Mouse (Mus musculus) forelimb bud, embryonic 11.5 days (tissue): ENCODE data around the gene Eef1akmt3.

Experiments used
- DNase-seq: peaks from one replicate; pipeline ENCODE4 v3.0.0-alpha.2; 2012; ENCODE audit warnings: low read depth, low spot score

The Eef1akmt3 gene

DNA sequence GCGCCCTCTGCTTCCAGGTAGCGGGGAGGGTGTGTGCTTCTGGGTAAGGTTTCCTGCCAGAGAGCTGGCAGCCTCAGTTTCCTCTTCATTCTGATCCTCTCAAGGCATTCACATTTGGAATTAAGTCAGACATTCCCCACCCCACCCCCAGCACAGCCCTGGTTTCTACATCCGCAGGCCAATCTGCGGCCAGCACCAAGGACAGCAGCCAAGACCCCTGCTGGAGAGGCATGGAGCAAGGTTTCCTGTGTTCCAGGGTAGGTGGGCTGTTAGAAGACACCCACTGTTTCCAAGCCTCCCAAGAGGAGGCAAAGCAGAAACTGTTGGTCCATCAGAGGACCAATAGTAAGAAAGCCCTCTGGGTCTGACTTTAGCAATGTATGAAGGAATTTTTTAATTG, 13.3 kb upstream of the Eef1akmt3 start:
- no peak for DNase-seq

DNA sequence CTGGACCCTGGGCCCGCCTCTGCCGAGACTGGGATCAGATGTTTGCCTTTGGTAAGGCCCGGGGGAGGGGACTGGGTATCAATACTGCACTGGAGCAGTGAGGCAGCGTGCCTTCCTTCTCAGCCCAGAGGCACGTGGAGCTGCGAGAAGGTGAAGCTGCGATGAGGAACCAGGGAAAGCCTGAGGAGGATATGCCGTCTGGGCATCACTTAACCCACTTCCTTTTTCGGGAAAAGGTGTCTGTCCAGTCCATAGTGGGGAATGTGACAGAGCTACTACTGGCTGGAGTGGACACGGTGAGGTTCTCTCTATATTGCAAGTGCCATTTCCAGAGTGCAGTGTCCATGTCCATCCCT, 8.8 kb upstream of the Eef1akmt3 start:
- no peak for DNase-seq

DNA sequence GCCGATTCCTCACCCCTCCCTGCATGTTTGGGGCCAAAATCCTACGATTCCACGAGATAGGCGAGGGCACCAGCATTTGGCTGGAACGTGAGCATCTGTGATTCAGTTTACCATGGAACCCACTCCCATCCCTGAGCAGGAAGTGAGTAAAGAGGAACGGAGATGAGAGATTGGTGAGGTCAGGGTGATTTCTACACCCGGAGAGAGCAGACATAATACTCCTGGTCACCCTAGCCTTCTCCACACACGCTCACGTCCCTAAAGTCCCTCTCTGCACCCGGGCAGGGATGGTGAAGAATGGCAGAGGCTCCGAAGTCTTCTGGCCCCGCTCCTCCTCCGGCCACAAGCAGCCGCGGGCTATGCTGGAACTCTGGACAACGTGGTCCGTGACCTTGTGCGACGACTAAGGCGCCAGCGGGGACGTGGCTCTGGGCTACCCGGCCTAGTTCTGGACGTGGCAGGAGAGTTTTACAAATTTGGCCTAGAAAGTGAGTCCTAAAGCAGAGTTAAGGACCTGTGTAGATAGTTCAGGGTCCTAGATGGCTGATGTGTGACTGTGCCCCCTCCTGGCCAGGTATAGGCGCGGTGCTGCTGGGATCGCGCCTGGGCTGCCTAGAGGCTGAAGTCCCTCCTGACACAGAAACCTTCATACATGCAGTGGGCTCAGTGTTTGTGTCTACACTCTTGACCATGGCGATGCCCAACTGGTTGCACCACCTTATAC, 8.2 kb upstream of the Eef1akmt3 start:
- DNase-seq = no peak

DNA sequence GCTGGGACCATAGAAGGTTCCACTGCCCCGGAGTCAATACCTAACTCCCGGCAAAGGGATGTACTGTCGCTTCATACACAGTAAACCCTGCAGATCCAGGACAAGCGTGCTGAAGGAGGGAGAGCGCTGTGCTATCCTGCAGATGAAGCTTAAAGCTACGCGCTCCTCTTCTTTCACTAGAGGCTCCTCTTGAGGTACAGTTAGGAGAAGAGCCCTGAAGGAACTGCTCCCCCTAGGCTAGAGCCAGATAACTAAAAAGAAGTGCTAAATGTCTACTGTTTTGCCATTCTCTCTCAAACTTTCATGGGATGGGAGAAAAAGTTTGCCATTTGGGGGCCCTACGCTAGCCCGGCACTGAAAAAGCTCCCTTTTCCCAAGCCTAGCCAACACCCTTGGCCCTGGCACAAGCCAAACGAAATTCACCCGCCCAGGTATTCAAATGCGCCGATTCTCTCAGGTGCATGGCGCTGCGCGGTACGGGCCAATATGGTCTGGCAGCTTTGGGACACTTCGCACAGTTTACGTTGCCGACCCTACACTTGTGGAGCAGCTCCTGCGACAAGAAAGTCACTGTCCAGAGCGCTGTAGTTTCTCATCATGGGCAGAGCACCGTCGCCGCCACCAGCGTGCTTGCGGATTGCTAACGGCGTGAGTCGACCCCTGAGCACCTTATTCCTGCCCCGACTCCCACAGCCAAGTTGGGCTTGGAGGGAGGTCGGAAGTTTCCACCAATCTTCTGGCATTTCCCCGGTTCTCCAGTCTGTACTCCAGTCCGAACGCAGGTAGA, 7.5 kb upstream of the Eef1akmt3 start:
- DNase-seq = no peak

DNA sequence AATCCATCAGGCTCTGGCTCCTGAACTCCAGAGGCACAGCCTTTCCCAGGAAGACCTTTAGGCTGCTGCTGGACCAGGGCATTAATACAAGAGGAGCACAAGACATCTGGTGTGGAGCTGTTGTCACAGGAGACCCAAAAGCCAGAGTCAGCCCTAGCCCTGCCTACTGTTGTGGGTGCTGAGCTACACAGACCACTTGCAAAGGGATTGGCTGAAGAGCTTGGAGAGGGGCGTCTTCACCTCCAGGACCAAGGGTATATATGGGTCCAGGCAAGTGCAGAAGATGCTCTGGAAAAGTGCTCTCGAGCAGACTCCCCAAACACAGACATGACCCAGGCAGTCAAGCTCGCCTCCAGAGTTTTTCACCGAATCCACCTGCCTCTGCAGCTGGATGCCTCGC, 6.6 kb upstream of the Eef1akmt3 start, which contains the start of gene Cyp27b1:
TSS of gene Cyp27b1 (plus strand) at position 297 of the 400 bp plus-strand sequence.
- DNase-seq = no peak

DNA sequence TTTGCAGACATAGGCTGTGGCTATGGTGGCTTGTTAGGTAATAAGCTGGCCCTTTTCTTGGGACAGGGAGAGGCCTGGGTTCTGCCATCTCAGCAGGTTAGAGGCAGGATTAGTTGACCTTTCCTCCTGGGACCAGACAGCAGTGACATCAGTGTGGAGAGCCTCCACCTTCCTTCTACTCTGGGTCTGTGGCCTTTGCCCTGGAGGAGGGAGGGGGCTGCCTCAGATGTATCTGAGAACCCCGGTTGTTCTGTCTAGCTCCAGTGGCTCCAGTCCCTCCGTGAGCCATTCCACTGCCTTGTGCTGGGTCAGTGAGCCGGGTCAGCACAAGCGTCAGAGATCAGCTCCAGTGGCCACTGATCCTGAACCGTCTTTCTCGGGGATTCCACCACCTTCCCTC, 1.9 kb upstream of the Eef1akmt3 start:
- DNase-seq = no peak

DNA sequence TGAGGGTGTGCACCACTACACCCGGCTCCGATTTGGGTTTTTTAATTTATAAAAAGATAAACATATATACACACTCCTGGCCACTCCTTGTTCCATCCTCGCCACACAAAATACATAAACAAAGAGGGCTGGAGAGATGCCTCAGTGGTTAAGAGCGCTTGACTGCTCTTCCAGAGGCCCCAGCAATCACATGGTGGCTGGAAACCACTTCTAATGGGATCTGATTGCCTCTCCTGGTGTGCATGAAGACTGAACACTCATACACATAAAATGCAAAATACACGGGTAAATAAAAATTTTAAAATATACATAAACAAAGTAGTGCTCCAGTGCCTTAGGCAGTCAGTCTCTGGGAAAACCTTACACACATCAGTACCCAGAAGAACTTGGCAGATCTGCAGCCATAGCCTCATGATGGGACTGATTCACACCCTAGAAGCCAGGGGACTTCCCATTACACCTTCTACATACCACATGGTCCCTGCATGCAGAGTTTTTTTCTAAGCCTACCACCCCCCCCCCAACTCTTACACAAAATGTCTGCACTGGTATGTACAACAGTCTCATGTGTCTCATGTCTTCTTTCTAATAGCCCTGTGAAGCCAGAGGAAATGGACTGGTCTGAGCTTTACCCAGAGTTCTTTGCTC, 1.3 kb upstream of the Eef1akmt3 start:
- DNase-seq = no peak

DNA sequence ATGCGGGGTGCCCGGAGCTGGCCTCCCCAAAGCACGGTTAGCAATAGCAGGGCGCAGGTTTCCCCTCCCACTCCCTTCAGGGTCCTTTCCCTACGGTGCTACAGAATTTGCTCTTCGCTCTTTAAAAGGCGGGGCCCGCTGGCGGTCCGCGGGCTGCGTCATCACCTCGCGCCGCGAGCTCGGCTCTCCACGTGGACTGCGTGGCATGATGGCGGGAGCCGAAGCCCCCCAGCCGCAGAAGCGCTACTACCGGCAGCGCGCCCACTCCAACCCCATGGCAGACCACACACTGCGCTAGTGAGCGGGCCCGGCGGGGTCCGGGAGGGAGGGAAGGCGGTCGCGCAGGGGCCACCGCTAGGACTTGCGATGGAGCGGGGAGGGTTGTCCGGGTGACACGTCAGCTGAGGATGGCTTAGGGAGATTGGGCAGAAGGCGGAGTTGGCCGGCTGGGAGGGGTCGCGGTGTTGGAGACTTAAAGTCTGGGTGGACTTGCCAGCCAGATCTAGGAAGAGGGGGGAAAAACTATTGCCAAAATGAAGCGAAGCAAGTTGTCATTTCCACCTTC, 543 bp upstream of the Eef1akmt3 start:
- peak; percentile 91 for DNase-seq

DNA sequence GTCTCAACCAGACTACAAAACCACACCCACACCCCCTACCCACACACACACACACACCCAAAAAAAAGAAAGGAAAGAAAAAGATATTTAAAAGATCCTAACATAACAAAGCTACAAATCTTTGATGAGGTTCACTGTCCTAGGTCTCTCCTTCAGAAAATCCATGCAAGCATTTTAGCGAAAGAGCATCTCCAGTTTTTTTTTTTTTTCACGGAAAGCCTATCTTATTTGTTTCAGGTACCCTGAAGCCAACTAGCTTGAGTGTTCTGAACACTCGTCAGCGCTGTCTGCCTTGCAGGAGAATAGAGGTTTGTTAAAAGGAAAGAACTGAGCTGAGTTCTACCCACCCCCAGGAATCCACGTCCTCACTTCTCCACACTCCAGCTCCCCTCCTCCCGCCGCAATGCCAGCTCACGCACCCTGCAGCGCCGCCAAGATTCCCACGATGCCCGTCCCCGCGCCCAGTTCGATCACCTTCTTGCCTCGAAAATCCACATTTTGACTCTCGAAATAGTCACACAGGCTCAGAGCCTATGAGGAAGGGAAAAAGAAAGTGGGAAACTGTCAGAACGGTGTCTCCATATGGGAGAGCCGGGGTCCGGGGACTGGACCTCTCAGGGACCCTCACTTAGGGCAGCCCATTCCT, 621 bp downstream of the Eef1akmt3 start:
- no peak for DNase-seq

DNA sequence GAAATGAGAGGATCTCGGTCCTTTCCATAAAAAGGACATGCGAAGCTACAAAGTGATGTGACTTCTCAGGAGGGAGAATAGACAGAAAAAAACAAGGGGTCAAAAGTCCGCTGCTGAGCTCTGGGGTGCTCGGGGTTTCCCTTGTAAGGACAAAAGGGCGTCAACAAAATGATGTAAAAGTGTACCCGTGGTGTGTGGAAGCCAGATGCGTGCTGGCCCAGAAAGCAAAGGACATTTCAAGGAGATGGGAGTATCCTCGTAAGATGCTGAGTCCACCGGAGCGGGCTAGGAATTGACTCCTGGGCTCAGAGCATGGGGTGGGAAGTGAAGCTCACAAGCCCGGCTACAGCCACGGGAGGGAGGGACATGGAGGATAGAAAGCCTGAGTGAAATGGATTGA, 3.7 kb downstream of the Eef1akmt3 start:
- no peak for DNase-seq

DNA sequence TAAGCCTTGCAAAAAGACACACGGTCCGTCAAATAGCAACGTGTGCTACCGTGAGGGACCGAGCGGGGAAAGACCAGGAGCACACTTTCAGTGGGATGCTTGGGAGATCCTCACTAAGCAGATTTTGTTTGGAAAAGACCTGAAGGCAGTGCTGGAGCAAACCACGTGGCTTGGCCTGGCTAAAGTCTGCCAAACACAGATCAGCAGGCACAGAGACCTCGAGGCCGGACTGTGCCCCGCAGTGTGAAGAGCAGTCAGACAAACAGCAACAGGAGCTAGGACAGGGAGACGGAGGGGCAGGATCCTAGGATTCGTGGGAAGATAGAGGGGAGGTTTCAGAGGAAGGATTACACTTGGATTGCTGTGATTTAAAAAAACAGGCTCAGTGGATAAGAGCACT, 5.0 kb downstream of the Eef1akmt3 start:
- no peak for DNase-seq

DNA sequence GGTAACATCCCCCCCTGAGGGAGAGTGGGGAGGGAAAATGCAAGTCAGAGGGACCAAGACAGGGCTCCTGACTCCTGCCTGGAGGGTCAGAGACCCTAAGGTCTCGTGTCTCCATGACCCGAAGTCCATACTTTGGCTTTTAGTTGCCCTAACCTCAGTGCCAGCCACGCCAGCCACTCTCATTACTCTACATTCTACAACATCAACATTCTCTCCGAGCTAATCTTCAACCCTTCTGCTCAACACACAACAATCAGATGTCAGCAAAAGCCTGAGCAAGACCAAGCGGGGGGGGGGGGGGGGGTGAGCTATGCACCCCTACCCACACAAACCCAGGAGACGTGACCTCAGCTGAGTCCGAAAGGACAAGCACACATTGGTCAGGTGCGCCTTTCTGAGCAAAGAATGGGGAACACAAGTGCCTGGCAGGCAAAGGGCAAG, 8.0 kb downstream of the Eef1akmt3 start:
- no peak for DNase-seq

DNA sequence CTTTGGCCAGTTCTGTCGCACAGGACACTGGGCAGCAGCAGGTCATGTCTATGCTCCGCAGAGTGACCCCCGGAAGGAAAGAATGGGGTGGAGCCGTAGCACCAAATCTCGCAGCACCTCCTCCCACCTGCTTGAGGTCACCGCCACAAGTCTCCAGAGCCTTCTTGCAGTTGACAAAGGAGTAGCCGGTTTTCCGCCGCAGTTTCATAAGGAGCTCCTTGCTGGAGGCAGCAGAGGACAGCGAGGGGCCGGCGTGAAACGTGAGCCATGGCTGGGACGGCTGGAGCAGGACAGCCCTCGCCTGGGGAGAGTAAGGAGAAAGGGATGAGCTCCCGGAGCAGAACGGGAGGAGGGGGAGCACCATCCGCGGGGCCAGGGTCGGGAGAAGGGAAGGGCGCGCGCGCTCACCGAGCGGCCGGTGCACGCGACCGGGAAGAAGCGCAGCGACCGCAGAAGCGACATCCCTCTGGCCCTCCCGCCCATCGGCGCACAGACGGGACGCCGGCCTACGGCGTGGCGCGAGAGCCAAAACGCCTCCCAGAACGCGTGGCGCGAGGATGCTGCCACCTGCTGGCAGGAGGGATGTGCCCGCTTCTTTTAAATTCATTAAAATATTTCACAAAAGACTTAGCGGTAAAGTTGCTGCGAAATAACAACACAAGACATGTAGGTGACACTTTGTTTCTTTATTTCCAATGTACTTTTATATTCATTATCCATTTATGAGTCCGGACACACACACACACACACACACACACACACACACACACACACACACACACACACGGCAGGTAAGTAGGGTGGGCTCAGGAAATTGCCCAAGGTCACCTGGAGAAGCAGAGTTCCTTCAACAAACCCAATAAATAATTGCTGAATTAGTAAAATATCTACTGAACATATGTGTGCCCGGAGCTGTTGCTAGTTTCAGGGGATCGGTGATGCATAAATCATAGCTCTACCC, 10.7 kb downstream of the Eef1akmt3 start, which contains the start of gene Tsfm:
TSS of gene Tsfm (minus strand) at position 505 of the 961 bp plus-strand sequence.
- peak; percentile 92 for DNase-seq

DNA sequence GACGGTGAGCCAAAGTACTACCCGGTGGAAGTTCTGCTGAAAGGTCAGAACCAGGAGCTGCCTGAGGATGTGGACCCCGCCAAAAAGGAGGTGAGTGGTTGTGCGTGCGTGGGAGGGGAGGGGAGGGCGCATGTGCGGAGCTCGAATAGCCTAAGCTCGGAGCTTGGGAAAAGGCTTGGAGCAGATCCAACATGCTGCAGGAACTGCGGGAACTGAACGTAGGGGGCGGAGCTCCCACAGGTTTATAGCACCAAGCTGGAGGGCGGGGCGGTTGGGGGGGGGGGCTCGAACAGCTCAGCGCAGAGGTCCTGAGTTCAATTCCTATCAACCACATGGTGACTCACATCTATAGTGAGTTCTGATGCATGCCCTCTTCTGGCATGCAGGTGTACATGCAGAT, 22.9 kb downstream of the Eef1akmt3 start:
- DNase-seq = no peak

DNA sequence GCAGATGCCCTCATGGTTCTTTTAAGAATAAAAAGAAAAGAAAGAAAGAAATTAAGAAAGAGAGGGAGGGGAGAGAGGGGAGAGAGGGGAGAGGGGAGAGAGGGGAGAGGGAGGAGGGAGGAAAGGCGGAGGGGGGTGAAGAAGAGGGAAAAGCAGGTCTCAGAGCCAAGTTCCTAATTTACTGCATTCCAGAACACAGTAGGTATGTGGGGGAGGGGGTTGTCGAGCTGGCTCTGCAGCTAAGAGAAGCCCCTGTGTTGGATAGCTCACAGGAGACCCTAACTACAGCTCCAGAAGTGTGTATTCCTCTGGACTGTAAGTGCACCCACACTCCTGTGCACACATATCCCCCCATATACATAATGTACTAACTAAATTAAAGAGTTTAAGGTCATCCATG, 24.2 kb downstream of the Eef1akmt3 start:
- DNase-seq = peak; percentile 20

DNA sequence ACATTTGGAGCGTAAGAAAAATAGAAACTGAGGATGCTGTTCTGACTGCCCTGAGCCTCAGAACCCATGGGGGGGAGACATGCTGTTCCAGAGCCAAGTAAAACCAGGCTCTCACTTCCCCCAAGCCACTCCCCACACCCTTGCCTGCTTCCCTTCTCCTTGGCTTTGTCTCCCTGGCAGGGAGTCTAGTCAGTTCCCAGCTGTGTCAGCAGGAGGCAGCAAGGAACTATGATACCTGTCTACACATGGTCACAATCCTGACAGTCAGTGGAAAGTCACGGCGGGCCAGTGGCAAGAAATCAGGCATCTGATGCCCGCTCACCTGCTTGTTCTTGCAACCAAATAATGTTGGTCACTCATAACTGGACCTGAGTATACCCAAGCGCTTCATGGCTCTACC, 24.8 kb downstream of the Eef1akmt3 start:
- DNase-seq = peak; percentile 32

DNA sequence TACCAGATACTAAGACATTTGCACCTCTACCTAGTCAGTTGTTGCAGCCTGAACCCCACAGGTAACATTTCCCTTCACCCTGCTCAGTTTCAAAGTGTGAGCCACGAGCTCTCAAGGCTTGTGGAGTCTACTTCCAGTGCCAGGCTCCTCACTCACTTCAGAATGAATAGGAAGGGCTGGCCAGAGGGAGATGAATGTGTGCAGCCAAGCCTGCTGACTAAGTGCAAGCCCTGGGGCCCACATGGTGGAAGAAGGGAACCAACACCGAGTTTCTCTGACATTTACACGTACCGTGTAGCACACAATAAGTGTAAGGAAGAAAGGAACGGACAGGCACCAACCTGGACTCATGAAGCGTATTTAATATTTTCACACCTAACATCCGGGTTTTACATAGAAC, 37.5 kb downstream of the Eef1akmt3 start:
- no peak for DNase-seq

DNA sequence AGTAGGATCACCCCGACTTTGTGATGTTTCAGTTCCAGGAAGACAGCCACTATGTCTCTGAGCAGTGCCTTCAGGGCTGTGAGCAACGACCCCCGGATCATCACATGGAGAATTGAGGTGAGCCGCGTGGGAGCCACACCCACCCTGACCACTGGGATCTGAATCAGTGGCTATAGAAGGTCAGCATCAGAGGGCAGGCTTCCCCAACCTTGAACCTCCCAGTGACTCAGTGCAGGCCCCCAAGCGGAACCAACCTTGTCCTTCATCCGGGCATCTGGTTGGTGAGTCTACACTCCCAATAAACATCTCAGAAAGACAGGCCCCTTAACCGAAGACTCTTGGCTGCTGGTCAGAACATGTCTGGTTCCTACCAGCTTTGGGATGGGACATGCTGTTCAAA, 38.0 kb downstream of the Eef1akmt3 start:
- no peak for DNase-seq

DNA sequence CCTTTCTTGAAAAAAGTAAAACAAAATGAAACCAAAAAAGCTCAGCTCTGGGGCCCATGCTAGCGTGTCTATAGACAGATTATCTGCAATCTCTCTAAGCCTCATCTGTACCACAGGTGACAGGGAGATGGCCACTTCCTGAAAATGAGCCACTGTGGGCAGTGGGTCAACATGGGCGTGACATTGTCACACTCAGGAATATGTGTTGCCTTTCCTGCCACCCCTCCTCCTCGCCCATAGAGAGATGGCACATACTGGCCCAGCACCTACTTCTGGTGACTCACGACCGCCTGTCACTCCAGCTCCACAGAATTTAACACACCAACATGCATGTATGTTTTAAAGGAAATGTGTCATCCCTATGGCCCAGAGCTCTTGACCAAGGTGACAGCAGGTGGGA, 38.5 kb downstream of the Eef1akmt3 start:
- DNase-seq = no peak

DNA sequence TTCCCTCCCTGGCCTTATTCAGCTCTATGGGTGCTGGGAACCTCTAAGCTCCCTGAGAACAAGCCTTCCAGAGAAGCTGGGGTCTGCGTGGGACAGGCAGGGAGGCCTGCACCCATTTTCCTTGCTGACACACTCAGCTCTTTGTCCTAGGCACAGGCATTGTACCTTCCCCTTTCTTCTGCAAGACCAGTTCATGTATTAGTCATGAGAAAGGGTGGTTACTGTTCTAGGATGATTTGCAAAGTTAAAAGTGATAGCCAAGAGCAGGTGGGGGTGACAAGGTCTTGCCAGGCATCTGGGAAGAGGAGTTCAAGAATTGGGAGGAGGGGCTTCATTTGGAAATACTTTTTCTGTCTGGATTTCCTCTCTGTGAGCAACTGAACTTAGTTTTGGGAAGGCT, 39.3 kb downstream of the Eef1akmt3 start:
- no peak for DNase-seq

DNA sequence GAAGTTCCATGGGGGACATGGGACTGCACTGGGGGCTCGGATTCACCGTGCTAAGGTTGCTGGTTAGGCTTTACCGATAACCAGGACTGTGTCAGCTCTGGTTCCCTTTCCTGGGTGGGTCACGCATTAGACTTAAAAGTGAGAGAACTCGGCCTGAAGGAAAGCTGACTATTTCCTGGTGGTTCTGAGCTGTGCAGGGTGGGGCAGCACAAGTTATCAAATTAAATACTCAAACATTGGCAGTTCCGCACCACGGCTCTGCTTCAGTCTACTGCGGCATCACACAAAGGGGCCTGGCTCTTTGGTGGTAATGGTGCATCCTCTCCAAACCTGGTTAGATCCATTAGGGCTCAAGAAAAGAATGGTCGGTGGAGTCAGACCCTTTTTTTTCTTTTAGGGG, 40.0 kb downstream of the Eef1akmt3 start:
- no peak for DNase-seq
